Mouse (Mus musculus) kidney, embryonic 14.5 days (tissue): ENCODE measurements around the gene Snx1. TPM values are rescaled to one million over a fixed set of nuclear protein-coding genes. Genes with fewer than 3 reads are reported as not detected.

Experiments
- ATAC-seq: fragments of 200-750 bp; cut with Nextera tagmentation; 2 replicates; pipeline ENCODE4 v1.8.0; 2017; ENCODE audit warnings: moderate number of reproducible peaks, mild to moderate bottlenecking, moderate TSS enrichment, moderate library complexity; ENCODE audit not compliant: low FRiP score, low TSS enrichment
- H3K27ac ChIP-seq: fragments of 300-500 bp; sonication (generic); 2 replicates; pipeline ENCODE4 v1.5.1; 2014; ENCODE audit warnings: low read depth, mild to moderate bottlenecking, low read length, moderate library complexity, mixed read lengths
- H3K27me3 ChIP-seq: fragments of 300-500 bp; sonication (generic); 2 replicates; pipeline ENCODE4 v1.6.1; 2014; ENCODE audit warnings: mild to moderate bottlenecking, low read length; ENCODE audit not compliant: control insufficient read depth, insufficient read depth
- H3K36me3 ChIP-seq: fragments of 300-500 bp; sonication (generic); 2 replicates; pipeline ENCODE4 v1.6.1; 2014; ENCODE audit warnings: low read length, mixed read lengths; ENCODE audit not compliant: control insufficient read depth, insufficient read depth
- H3K4me1 ChIP-seq: fragments of 300-500 bp; sonication (generic); 2 replicates; pipeline ENCODE4 v1.6.1; 2014; ENCODE audit warnings: low read length, mixed read lengths; ENCODE audit not compliant: control insufficient read depth, insufficient read depth
- H3K4me2 ChIP-seq: fragments of 300-500 bp; sonication (generic); replicated peaks from 2 replicates; pipeline ENCODE4 v1.6.1; 2014; ENCODE audit warnings: low read depth, mild to moderate bottlenecking, low read length
- H3K4me3 ChIP-seq: fragments of 300-500 bp; sonication (generic); 2 replicates; pipeline ENCODE4 v1.5.1; 2014; ENCODE audit warnings: mild to moderate bottlenecking, low read length
- H3K9ac ChIP-seq: fragments of 300-500 bp; sonication (generic); 2 replicates; pipeline ENCODE4 v1.6.1; 2014; ENCODE audit warnings: low read depth, mild to moderate bottlenecking, low read length, moderate library complexity
- H3K9me3 ChIP-seq: fragments of 300-500 bp; sonication (generic); 2 replicates; pipeline ENCODE4 v1.6.1; 2016; ENCODE audit warnings: low read length; ENCODE audit not compliant: control insufficient read depth
- WGBS: fragments of 180-500 bp; shearing (Covaris S2); extraction: QIAGEN DNeasy Blood & Tissue Kit; methylation state at CpG from one replicate; pipeline ENCODE4 v1.1.7; 2014; 5-methylcytosine and 5-hydroxymethylcytosine counted together
- polyA plus RNA-seq: library from polyadenylated mRNA; unstranded; fragments of >200 nt; fragmentation: Nextera tagmentation; extraction: Ambion mirVana; gene quantifications from 2 replicates; pipeline ENCODE4 v1.2.1, GENCODE M21; 2014

Gene Snx1
- polyA plus RNA-seq, 1 experiment from 2014 or later: 130 TPM

DNA sequence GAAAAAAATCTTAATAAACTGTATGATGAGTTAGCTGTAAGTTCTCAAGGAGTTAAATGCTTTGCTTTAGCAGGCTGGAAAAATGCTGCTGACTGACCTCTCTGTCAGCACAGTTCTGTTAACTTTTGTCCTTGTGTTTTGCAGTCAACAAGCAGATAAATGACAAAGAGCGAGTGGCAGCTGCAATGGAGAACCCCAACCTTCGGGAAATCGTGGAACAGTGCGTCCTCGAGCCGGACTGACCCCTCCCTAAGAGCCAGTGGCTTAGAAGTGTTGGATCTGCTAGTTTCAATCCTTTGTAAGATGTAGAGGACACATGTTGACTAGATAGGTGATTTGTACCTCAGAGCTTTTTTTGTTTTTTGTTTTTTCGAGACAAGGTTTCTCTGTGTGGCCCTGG is 11.8 kb upstream of the Snx1 start:
- H3K9ac ChIP-seq: no peak overlapping the region
- no peaks in the 10 kb centered on the region for H3K4me1 ChIP-seq
- H3K4me2 ChIP-seq: no peak overlapping the region
- no peak overlapping the region for H3K4me3 ChIP-seq
- H3K27me3 ChIP-seq: no peaks in the 10 kb centered on the region
- 95% methylated on average over 7 of the region's 7 CpGs for WGBS
- H3K27ac ChIP-seq: no peak overlapping the region
- no peak for ATAC-seq
- H3K36me3 ChIP-seq: peaks cover 61% of the 10 kb centered on the region
- H3K9me3 ChIP-seq: no peaks in the 10 kb centered on the region

DNA sequence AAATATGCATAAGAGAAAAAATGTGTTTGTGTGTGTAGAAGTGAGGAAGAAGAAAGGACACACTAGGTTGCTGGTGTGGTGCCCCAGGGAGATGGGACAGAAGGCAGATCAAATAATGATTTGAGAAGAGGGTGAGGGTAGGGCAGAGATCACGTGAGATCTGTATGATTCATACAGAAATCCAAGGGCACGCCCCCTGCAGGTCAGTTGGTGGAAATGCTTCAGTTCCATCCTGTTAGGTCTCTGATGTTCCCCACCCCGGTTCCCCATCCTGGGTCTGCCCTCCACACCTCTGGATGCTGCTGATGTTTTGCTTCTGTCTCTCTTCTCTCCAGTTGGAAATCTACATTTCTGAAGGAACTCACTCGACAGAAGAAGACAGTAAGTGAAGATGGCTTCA is 9.6 kb upstream of the Snx1 start:
- Histone ChIP-seq H3K27ac (no peak overlapping the region), H3K4me3 (no peak overlapping the region), H3K9me3 (no peaks in the 10 kb centered on the region), H3K9ac (no peak overlapping the region), H3K4me2 (no peak overlapping the region), H3K4me1 (no peaks in the 10 kb centered on the region), H3K27me3 (no peaks in the 10 kb centered on the region), H3K36me3 (peaks cover 70% of the 10 kb centered on the region)
- WGBS: 61% methylated on average over 4 of the region's 4 CpGs
- ATAC-seq: no peak

DNA sequence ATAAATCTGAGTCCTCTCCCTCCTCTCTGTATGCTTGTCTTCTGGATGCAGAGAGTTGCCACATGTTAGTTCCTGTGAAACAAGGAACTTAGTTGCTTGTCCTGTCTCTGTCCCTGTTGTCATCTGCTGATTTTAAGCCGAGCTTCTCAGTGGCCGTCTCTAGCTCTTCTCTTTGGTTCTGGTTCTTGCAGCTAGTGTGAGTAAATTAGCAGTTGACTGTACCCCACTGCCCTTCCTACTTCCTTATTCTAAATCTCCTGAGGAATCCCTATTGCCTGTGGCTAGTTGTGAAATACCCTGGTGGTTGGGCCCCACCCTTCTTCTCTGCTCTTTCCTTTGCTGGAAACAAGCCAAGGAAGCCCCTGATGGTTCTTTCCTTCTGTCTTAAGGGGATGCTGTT is 5.1 kb upstream of the Snx1 start:
- 86% methylated on average over 2 of the region's 2 CpGs for WGBS
- Histone ChIP-seq H3K27me3 (no peaks in the 10 kb centered on the region), H3K9ac (no peak overlapping the region), H3K4me3 (no peak overlapping the region), H3K9me3 (no peaks in the 10 kb centered on the region), H3K4me1 (0 out of 2 replicates have a peak, but pooled peaks cover 9% of the 10 kb centered on the region), H3K36me3 (peaks cover 38% of the 10 kb centered on the region), H3K4me2 (no peak overlapping the region), H3K27ac (no peak overlapping the region)
- no peak for ATAC-seq

DNA sequence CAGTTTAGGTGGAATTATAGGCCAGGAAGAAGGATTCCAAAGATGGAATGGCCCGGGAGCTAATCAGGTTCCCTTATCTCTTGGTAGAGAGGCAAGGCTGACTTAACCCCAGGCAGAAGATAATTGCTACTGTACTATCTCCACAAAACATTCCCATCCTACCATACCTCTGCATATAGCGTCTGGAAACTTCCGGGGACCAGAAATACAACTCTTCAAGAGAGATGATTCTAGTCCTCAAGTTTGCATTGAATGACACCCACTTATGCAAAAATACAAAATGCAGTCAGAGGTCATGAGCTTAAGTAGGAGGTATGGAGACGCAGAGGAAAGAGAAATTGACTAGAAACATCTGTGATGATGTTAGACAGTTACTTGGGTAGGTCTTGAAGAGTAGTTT is 1.5 kb upstream of the Snx1 start:
- peak overlapping the region; percentile 81 for H3K4me2 ChIP-seq
- 96% methylated on average over 4 of the region's 4 CpGs for WGBS
- peak overlapping the region; percentile 74; the same call in 1 of the 2 replicates for H3K4me3 ChIP-seq
- no peak overlapping the region for H3K9ac ChIP-seq
- H3K27ac ChIP-seq: no peak overlapping the region
- H3K4me1 ChIP-seq: peaks cover 19% of the 10 kb centered on the region
- H3K27me3 ChIP-seq: no peaks in the 10 kb centered on the region
- H3K9me3 ChIP-seq: no peaks in the 10 kb centered on the region
- no peak for ATAC-seq
- H3K36me3 ChIP-seq: peaks cover 9% of the 10 kb centered on the region; the same call in 1 of the 2 replicates

- ATAC-seq: no peak
- peak overlapping the region; percentile 51; the same call in 1 of the 2 replicates for H3K27ac ChIP-seq
- no peaks in the 10 kb centered on the region for H3K9me3 ChIP-seq
- H3K4me2 ChIP-seq: peak overlapping the region; percentile 81
- H3K36me3 ChIP-seq: peaks cover 4% of the 10 kb centered on the region; the same call in 1 of the 2 replicates
- H3K27me3 ChIP-seq: no peaks in the 10 kb centered on the region
- H3K9ac ChIP-seq: peak overlapping the region; percentile 74
- H3K4me3 ChIP-seq: peak overlapping the region; percentile 74
- WGBS: 44% methylated on average over 6 of the region's 6 CpGs
- peaks cover 19% of the 10 kb centered on the region for H3K4me1 ChIP-seq
Observed at GRCm38 (mm10) chr9:66127193-66127546, 783 bp upstream of the Snx1 start.

- H3K27me3 ChIP-seq: no peaks in the 10 kb centered on the region
- 55% methylated on average over 12 of the region's 12 CpGs for WGBS
- H3K36me3 ChIP-seq: peaks cover 3% of the 10 kb centered on the region; the same call in 1 of the 2 replicates
- H3K9ac ChIP-seq: peak overlapping the region; percentile 1; the same call in 1 of the 2 replicates
- H3K4me1 ChIP-seq: peaks cover 19% of the 10 kb centered on the region
- peak overlapping the region; percentile 74 for H3K4me3 ChIP-seq
- no peaks in the 10 kb centered on the region for H3K9me3 ChIP-seq
- H3K4me2 ChIP-seq: peak overlapping the region; percentile 81
- ATAC-seq: no peak
- peak overlapping the region; percentile 25; the same call in 1 of the 2 replicates for H3K27ac ChIP-seq
Observed at GRCm38 (mm10) chr9:66125543-66126455, 588 bp downstream of the Snx1 start.

- peak overlapping the region; percentile 91 for H3K4me3 ChIP-seq
- WGBS: 19% methylated on average over 33 of the region's 33 CpGs
- H3K9me3 ChIP-seq: no peaks in the 10 kb centered on the region
- H3K9ac ChIP-seq: peak overlapping the region; percentile 84
- H3K36me3 ChIP-seq: no peaks in the 10 kb centered on the region
- peak; percentile 98 for ATAC-seq
- H3K4me2 ChIP-seq: peak overlapping the region; percentile 70
- H3K4me1 ChIP-seq: peaks cover 19% of the 10 kb centered on the region
- no peaks in the 10 kb centered on the region for H3K27me3 ChIP-seq
- peak overlapping the region; percentile 82 for H3K27ac ChIP-seq
Observed at GRCm38 (mm10) chr9:66124681-66125542, 1.5 kb downstream of the Snx1 start.

DNA sequence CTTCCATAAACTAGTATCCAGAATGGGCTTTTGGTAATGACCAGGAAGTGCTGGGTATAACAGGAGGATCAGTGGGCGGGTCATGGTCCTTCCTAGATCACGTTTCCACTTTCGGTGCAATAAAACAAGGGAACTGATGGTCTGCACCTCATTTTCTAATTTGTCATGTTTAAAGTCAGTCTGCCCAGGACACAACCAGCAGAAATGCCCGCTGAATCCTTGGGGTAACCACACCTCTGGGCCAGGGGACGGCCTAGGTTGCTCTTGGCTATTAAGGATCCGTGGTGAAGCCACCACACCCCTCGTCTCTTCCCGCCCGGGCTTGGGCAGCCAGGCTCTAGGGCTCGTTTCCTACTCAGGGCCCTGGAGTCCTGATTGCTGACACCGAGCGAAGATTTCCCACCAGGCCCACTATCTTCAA is 2.3 kb downstream of the Snx1 start:
- peak; percentile 14 for ATAC-seq

More for the DNA sequence above, 2.3 kb downstream of the Snx1 start:
- Histone ChIP-seq H3K9me3 (no peaks in the 10 kb centered on the region), H3K4me1 (peaks cover 19% of the 10 kb centered on the region), H3K9ac (peak overlapping the region; percentile 84), H3K27me3 (no peaks in the 10 kb centered on the region), H3K36me3 (no peaks in the 10 kb centered on the region), H3K4me2 (peak overlapping the region; percentile 70), H3K4me3 (peak overlapping the region; percentile 91), H3K27ac (peak overlapping the region; percentile 82)
- WGBS: under 1% methylated on average over 12 of the region's 12 CpGs
